Mouse (Mus musculus) spleen, adult 12 weeks (tissue): Measurements from ENCODE around the gene Ctla2a.
"Not testable (repeated sequence)": the region's sequence is repeated elsewhere in the genome, so short reads cannot be mapped to it uniquely, and the experiment has no call there.

Experiments
- DNase-seq: peaks from one replicate; pipeline ENCODE4 v3.0.0; 2022; ENCODE audit warnings: low spot score

Gene Ctla2a

GRCm38 (mm10) chr13:60936500-60936901, at the start of gene Ctla2a, which contains the start of gene Gm49391:
Gene Ctla2a, minus strand, starts transcription at chr13:60936625.
Gene Gm49391, minus strand, starts transcription at chr13:60936571.
- DNase-seq, result no peak

- not testable (repeated sequence) for DNase-seq
Measured at GRCm38 (mm10) chr13:60972319-60972718, 35.9 kb upstream of the Ctla2a start.

GRCm38 (mm10) chr13:60963985-60964384, 27.6 kb upstream of the Ctla2a start:
- DNase-seq, result not testable (repeated sequence)

GRCm38 (mm10) chr13:60961706-60962105, 25.3 kb upstream of the Ctla2a start:
- DNase-seq, result no peak

GRCm38 (mm10) chr13:60941884-60942283, 5.5 kb upstream of the Ctla2a start, which contains the start of gene Tpbpa:
Gene Tpbpa, minus strand, starts transcription at chr13:60941984.
- not testable (repeated sequence) for DNase-seq

GRCm38 (mm10) chr13:60935490-60935889, 935 bp downstream of the Ctla2a start, which contains the start of gene Gm49393:
Gene Gm49393, minus strand, starts transcription at chr13:60935590.
- DNase-seq, result not testable (repeated sequence)

GRCm38 (mm10) chr13:60904780-60905179, 31.6 kb downstream of the Ctla2a start, which contains the start of gene Tpbpb:
Gene Tpbpb, minus strand, starts transcription at chr13:60904880.
- not testable (repeated sequence) for DNase-seq

GRCm38 (mm10) chr13:60897328-60897727, 39.1 kb downstream of the Ctla2a start, which contains the start of gene Ctla2b:
Gene Ctla2b, minus strand, starts transcription at chr13:60897447.
- DNase-seq, result no peak

- not testable (repeated sequence) for DNase-seq
Measured at GRCm38 (mm10) chr13:60896794-60897193, 39.6 kb downstream of the Ctla2a start, which contains the start of gene Gm49392. Gene Gm49392, minus strand, starts transcription at chr13:60896894.

GRCm38 (mm10) chr13:60895406-60896160, 40.8 kb downstream of the Ctla2a start:
- no peak for DNase-seq

- no peak for DNase-seq
Measured at GRCm38 (mm10) chr13:60892301-60892700, 44.1 kb downstream of the Ctla2a start.
